Mouse (Mus musculus) 3134 (cell line): ENCODE data around the gene Sel1l2.
"Not testable (repeated sequence)": the region's sequence is repeated elsewhere in the genome, so short reads cannot be mapped to it uniquely, and the experiment has no call there.

Experiments used
- DNase-seq: peaks from one replicate; pipeline ENCODE4 v3.0.0-alpha.2; 2011; ENCODE audit warnings: low spot score; ENCODE audit not compliant: insufficient read length; ENCODE audit errors: extremely low read depth

Sel1l2 gene

GRCm38 (mm10) chr2:140215415-140215814 is 174.1 kb downstream of the Sel1l2 start:
- DNase-seq: no peak

DNA sequence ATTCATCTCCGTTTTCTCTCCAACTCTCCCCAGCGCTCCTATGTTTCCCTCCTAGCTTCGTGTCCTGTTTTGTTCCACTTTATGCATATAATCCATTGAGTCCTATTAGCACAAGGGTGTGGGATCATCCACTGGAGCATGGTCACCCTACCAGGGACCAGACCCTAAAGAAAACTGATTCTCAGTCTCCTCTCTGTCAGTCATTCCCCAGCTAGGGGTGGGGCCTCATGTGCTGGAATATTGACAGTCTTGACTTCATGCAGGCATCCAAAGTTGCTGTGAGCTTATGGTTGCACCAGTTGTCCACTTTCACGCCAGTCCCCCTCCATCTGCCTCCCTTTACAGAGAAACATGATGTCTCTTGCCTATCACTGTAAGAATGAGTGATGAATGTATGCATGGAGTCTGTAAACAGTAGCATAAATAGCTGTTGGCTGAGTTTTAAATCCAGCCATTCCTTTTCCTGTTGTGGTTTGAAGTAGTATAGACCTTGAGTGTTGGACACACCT is 174.9 kb downstream of the Sel1l2 start:
- no peak for DNase-seq

DNA sequence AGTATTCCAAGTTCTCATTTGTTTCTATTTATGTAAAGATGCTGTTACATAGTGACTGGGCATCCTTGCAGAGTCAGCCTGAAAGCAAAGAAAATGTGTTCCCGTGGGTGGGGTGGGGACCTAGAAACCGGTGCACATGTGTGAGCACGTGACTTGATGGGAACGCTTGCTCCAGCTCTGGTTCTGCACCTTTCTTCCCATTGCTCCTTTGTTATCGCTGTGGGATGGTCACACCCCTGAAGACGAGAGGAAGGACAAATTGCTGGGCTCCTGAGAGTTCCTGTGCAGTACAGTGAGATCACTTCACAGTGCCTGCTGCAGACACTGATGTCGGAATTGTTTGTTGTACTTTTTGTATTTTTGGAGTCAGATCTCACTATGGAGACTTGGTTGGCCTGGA is 185.8 kb downstream of the Sel1l2 start:
- no peak for DNase-seq

- DNase-seq: no peak
These were observed 186.9 kb downstream of the Sel1l2 start for GRCm38 (mm10) chr2:140202573-140202972.

DNA sequence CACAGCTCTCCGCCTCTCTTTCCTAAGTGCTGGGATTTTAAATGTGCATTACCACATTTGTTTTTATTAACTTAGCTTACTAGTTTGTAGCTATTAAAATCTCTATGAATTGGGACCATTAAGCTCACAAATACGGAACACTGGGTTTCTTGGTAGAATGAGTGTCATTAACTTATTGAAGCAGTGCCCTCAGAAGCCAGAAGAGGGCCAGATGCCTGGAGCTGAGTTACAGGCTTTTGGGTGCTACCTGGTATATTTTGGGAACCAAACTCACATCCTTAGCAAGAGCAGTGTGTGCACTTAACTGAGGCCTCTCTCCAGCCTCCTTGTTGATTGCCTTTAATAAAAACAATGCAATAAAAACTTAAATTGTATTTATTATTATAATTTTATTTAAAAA is 188.8 kb downstream of the Sel1l2 start:
- no peak for DNase-seq

DNA sequence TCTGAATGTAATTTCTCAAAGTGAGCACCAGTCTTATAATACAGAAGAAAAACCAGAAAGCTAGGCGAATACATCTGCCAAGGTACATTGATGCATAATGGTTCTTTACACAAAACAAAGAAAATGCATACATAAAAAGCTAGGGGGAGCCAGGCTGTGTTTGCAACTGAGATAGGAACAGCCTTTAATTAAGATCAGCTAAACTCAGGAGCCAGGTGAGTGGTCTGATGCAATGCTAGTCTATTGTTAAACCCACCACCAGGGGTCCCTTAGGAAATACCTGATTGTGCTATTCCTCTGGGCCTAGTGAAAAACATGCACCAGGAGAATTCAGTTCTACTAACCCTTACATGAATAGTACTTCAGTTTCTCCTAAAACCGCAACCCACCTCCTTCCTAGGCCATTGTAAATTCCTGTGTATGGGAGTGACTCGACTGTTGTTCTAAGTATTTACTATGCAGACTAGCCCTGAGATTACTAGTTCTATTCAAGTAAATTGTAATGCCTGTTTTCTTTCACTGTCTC is 203.8 kb downstream of the Sel1l2 start:
- not testable (repeated sequence) for DNase-seq
